Mouse (Mus musculus) adrenal gland, adult (tissue): ENCODE results near the gene Vmn2r107.

ENCODE experiments used
- DNase-seq, 2 experiments: peaks; one replicate each; pipeline ENCODE4 v3.0.0; 2022 to 2023; ENCODE audit warnings: low spot score in 1 of 2; ENCODE audit not compliant: inconsistent age in 2 of 2

Gene Vmn2r107

DNA sequence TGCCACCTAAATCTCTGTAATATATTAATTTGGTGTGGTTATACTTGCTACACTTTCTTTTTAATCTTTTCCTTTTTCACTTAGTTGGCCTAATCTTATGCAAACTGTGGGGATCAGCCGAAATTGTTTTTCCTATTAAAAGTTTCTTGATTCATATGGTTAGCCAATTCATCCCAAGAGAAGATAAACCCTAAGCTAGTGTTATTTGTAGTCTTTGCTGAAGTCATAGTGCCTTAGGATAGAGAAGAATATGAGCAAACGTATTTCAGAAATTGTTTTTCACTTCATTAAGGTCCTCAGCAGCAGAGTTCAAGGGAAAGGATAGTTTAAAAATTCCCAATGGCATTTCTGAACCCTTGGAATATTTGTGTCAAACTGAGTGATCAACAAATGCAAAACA is at the start of gene Vmn2r107:
Gene Vmn2r107, plus strand, starts transcription at position 301 of the 400 bp plus-strand sequence.
- DNase-seq: no peak

DNA sequence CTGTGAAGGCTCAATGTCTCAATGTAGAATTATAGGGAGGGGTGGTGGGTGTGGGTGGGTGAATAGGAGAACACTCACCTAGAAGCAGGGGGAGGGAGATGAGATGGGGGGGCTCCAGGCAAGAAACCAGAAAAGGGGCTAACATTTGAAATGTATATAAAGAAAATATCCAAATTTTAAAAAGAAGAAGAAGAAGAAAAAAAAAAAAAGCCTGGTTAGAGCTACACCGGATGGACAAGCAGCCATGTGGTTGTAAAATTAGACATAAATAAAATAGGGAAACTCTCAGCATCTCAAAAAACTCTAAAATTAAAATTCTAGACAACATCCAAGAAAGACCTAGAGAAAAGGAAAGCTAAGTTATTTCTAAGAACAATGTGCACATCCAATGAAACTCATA is 39.3 kb upstream of the Vmn2r107 start:
- no peak for DNase-seq

DNA sequence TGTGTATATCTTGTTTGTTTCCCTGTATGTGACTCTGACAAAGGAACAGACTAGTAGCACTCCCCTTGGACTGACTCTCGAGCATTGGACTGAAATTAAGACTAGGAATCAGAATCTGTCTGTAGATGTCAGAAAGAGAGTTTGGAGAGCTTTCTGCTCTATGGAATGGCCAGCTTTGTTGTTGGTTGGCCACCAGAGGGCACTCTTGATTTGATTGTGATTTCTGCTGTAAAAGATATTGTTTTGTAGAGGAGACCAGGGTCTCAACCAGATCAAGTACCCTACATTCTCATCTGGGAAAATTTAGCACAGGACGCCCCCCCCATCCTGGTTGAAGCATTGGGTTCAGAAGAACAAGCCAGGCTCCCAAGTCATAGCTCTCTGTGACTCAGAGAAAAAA is 54.1 kb downstream of the Vmn2r107 start:
- DNase-seq: no peak

DNA sequence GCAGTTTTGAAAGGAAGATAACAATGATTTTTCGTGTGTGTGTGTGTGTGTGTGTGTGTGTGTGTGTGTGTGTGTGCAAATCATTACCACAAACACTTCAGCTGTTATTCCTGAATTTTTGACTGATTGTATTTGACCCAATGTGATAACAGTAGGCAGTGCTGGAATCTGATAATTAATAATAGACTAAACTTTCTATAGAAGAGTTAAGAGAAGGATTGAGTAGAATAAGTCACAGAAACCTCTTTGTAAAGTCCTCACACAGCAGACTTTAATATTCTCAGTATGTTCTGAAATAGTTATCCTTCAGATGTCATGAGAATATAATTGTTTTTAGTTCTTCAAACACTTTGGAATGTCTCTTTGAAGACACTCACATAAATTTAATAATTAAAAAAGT is 68.8 kb downstream of the Vmn2r107 start, which contains the start of gene Vmn1r224:
Gene Vmn1r224, plus strand, starts transcription at position 301 of the 400 bp plus-strand sequence.
- no peak for DNase-seq
